Mouse (Mus musculus) stomach, embryonic 15.5 days (tissue): ENCODE measurements around the gene Kri1. TPM values are rescaled to one million over a fixed set of nuclear protein-coding genes. Genes with fewer than 3 reads are reported as not detected.

Experiments
- polyA plus RNA-seq: library from polyadenylated mRNA; unstranded; fragments of >200 nt; fragmentation: Nextera tagmentation; extraction: Ambion mirVana; gene quantifications from 2 replicates; pipeline ENCODE4 v1.2.1, GENCODE M21; 2015

Kri1 gene
- polyA plus RNA-seq, 1 experiment from 2014 or later = 14.5 TPM

Other genes starting within 250 kb of the Kri1 start
- 0.73 TPM in 1 of 2 replicates, not detected in the other for gene Zglp1, start 220.9 kb downstream of the Kri1 start, polyA plus RNA-seq
- 0.58 and 0.82 TPM in 2 replicates for gene Gm49373, start 214.9 kb downstream of the Kri1 start, polyA plus RNA-seq
- gene Fdx1l, start 214.4 kb downstream of the Kri1 start, polyA plus RNA-seq = 57.6 and 58.0 TPM in 2 replicates
- gene Gm38431, start 196.0 kb downstream of the Kri1 start, polyA plus RNA-seq = 1.6 and 1.7 TPM in 2 replicates
- gene Raver1, start 196.0 kb downstream of the Kri1 start, polyA plus RNA-seq = 48.3 and 60.9 TPM in 2 replicates
- 13.6 and 15.8 TPM in 2 replicates for gene Tyk2, start 156.7 kb downstream of the Kri1 start, polyA plus RNA-seq
- 284 and 293 TPM in 2 replicates for gene Cdc37, start 138.0 kb downstream of the Kri1 start, polyA plus RNA-seq
- gene Pde4a, start 122.3 kb downstream of the Kri1 start, polyA plus RNA-seq = 5.9 and 6.2 TPM in 2 replicates
- 61.1 and 61.6 TPM in 2 replicates for gene Keap1, start 48.6 kb downstream of the Kri1 start, polyA plus RNA-seq
- gene S1pr5, start 39.5 kb downstream of the Kri1 start, polyA plus RNA-seq = 0.93 and 1.6 TPM in 2 replicates
- 49.9 and 51.3 TPM in 2 replicates for gene Atg4d, start 22.7 kb downstream of the Kri1 start, polyA plus RNA-seq
- 44.4 and 50.0 TPM in 2 replicates for gene Cdkn2d, start 3.4 kb upstream of the Kri1 start, polyA plus RNA-seq
- 67.7 and 74.2 TPM in 2 replicates for gene Ap1m2, start 24.4 kb upstream of the Kri1 start, polyA plus RNA-seq
- 89.1 and 95.7 TPM in 2 replicates for gene Slc44a2, start 32.7 kb upstream of the Kri1 start, polyA plus RNA-seq
- 150 and 154 TPM in 2 replicates for gene Ilf3, start 79.9 kb upstream of the Kri1 start, polyA plus RNA-seq
- gene Qtrt1, start 123.9 kb upstream of the Kri1 start, polyA plus RNA-seq = 55.9 and 57.6 TPM in 2 replicates
- gene Dnm2, start 136.9 kb upstream of the Kri1 start, polyA plus RNA-seq = 71.3 and 75.7 TPM in 2 replicates
- 85.8 and 90.5 TPM in 2 replicates for gene Tmed1, start 222.3 kb upstream of the Kri1 start, polyA plus RNA-seq
- gene AB124611, start 238.2 kb upstream of the Kri1 start, polyA plus RNA-seq = 5.3 and 6.0 TPM in 2 replicates